Mouse (Mus musculus): ENCODE measurements around the gene Rpp25. TPM values are rescaled to one million over a fixed set of nuclear protein-coding genes. Genes with fewer than 3 reads are reported as not detected.

The Rpp25 gene
- polyA plus RNA-seq, 1 experiment, result 11.1 TPM

- TF ChIP-seq CTCF (IDR thresholded peaks at IDR 0.05; ENCODE audit: borderline replicate concordance, insufficient read depth, low read depth, low read length), result peak; percentile 94
- TF ChIP-seq POLR2A (IDR thresholded peaks at IDR 0.05; ENCODE audit: borderline replicate concordance, insufficient read depth, low read length), result no peak
- Histone ChIP-seq H3K4me1 (ENCODE audit: control insufficient read depth, insufficient read depth, low read length) (no peaks in the 10 kb centered on the region), H3K27ac (ENCODE audit: insufficient read depth, low read length) (no peak overlapping the region), H3K27me3 (ENCODE audit: control insufficient read depth, insufficient read depth, low read length) (no peaks in the 10 kb centered on the region), H3K4me3 (replicated peaks; ENCODE audit: insufficient read depth, low read depth, low read length) (no peak overlapping the region)
- DNase-seq, result peak; percentile 74 to 82
- WGBS, result 13% methylated on average over 7 of the region's 7 CpGs
These were observed 18.1 kb upstream of the Rpp25 start for GRCm38 (mm10) chr9:57485774-57486173.

GRCm38 (mm10) chr9:57487807-57488206 lies 16.0 kb upstream of the Rpp25 start:
- Histone ChIP-seq H3K27ac (ENCODE audit: insufficient read depth, low read length) (no peak overlapping the region), H3K4me1 (ENCODE audit: control insufficient read depth, insufficient read depth, low read length) (no peaks in the 10 kb centered on the region), H3K4me3 (replicated peaks; ENCODE audit: insufficient read depth, low read depth, low read length) (no peak overlapping the region), H3K27me3 (ENCODE audit: control insufficient read depth, insufficient read depth, low read length) (no peaks in the 10 kb centered on the region)
- no peak for TF ChIP-seq CTCF (IDR thresholded peaks at IDR 0.05; ENCODE audit: borderline replicate concordance, insufficient read depth, low read depth, low read length)
- TF ChIP-seq POLR2A (IDR thresholded peaks at IDR 0.05; ENCODE audit: borderline replicate concordance, insufficient read depth, low read length), result no peak
- WGBS, result 69% methylated on average over 7 of the region's 7 CpGs
- DNase-seq, result no peak

- DNase-seq, result no peak
- no peak for TF ChIP-seq CTCF (IDR thresholded peaks at IDR 0.05; ENCODE audit: borderline replicate concordance, insufficient read depth, low read depth, low read length)
- TF ChIP-seq POLR2A (IDR thresholded peaks at IDR 0.05; ENCODE audit: borderline replicate concordance, insufficient read depth, low read length), result no peak
- Histone ChIP-seq H3K27me3 (ENCODE audit: control insufficient read depth, insufficient read depth, low read length) (no peaks in the 10 kb centered on the region), H3K4me3 (replicated peaks; ENCODE audit: insufficient read depth, low read depth, low read length) (no peak overlapping the region), H3K4me1 (ENCODE audit: control insufficient read depth, insufficient read depth, low read length) (no peaks in the 10 kb centered on the region), H3K27ac (ENCODE audit: insufficient read depth, low read length) (no peak overlapping the region)
- WGBS, result 94% methylated on average over 2 of the region's 2 CpGs
These were observed 10.3 kb upstream of the Rpp25 start for GRCm38 (mm10) chr9:57493532-57493931.

- Histone ChIP-seq H3K4me1 (ENCODE audit: control insufficient read depth, insufficient read depth, low read length) (no peaks in the 10 kb centered on the region), H3K4me3 (replicated peaks; ENCODE audit: insufficient read depth, low read depth, low read length) (no peak overlapping the region), H3K27ac (ENCODE audit: insufficient read depth, low read length) (no peak overlapping the region), H3K27me3 (ENCODE audit: control insufficient read depth, insufficient read depth, low read length) (no peaks in the 10 kb centered on the region)
- no peak for TF ChIP-seq POLR2A (IDR thresholded peaks at IDR 0.05; ENCODE audit: borderline replicate concordance, insufficient read depth, low read length)
- TF ChIP-seq CTCF (IDR thresholded peaks at IDR 0.05; ENCODE audit: borderline replicate concordance, insufficient read depth, low read depth, low read length), result no peak
- DNase-seq, result no peak
These were observed 8.9 kb upstream of the Rpp25 start for GRCm38 (mm10) chr9:57494970-57495369.

GRCm38 (mm10) chr9:57497236-57497635 lies 6.6 kb upstream of the Rpp25 start:
- no peak overlapping the region for H3K27ac ChIP-seq (ENCODE audit: insufficient read depth, low read length)
- 76% methylated on average over 5 of the region's 5 CpGs for WGBS
- H3K4me1 ChIP-seq (ENCODE audit: control insufficient read depth, insufficient read depth, low read length), result no peaks in the 10 kb centered on the region
- H3K27me3 ChIP-seq (ENCODE audit: control insufficient read depth, insufficient read depth, low read length), result no peaks in the 10 kb centered on the region; the same call in 1 of the 2 replicates
- DNase-seq, result no peak
- TF ChIP-seq POLR2A (IDR thresholded peaks at IDR 0.05; ENCODE audit: borderline replicate concordance, insufficient read depth, low read length), result no peak
- TF ChIP-seq CTCF (IDR thresholded peaks at IDR 0.05; ENCODE audit: borderline replicate concordance, insufficient read depth, low read depth, low read length), result no peak
- H3K4me3 ChIP-seq (replicated peaks; ENCODE audit: insufficient read depth, low read depth, low read length), result no peak overlapping the region

GRCm38 (mm10) chr9:57498536-57498935 lies 5.3 kb upstream of the Rpp25 start:
- no peak overlapping the region for H3K4me3 ChIP-seq (replicated peaks; ENCODE audit: insufficient read depth, low read depth, low read length)
- TF ChIP-seq CTCF (IDR thresholded peaks at IDR 0.05; ENCODE audit: borderline replicate concordance, insufficient read depth, low read depth, low read length) (no peak), POLR2A (IDR thresholded peaks at IDR 0.05; ENCODE audit: borderline replicate concordance, insufficient read depth, low read length) (no peak)
- DNase-seq, result no peak
- no peaks in the 10 kb centered on the region for H3K4me1 ChIP-seq (ENCODE audit: control insufficient read depth, insufficient read depth, low read length)
- H3K27me3 ChIP-seq (ENCODE audit: control insufficient read depth, insufficient read depth, low read length), result no peaks in the 10 kb centered on the region; the same call in 1 of the 2 replicates
- WGBS, result 70% methylated on average over 7 of the region's 7 CpGs
- no peak overlapping the region for H3K27ac ChIP-seq (ENCODE audit: insufficient read depth, low read length)

- 24% methylated on average over 13 of the region's 13 CpGs for WGBS
- no peak overlapping the region for H3K27ac ChIP-seq (ENCODE audit: insufficient read depth, low read length)
- H3K27me3 ChIP-seq (ENCODE audit: control insufficient read depth, insufficient read depth, low read length), result no peaks in the 10 kb centered on the region; the same call in 1 of the 2 replicates
- no peak overlapping the region for H3K4me3 ChIP-seq (replicated peaks; ENCODE audit: insufficient read depth, low read depth, low read length)
- DNase-seq, result no peak
- TF ChIP-seq CTCF (IDR thresholded peaks at IDR 0.05; ENCODE audit: borderline replicate concordance, insufficient read depth, low read depth, low read length) (no peak), POLR2A (IDR thresholded peaks at IDR 0.05; ENCODE audit: borderline replicate concordance, insufficient read depth, low read length) (no peak)
- peaks cover 3% of the 10 kb centered on the region; the same call in 1 of the 2 replicates for H3K4me1 ChIP-seq (ENCODE audit: control insufficient read depth, insufficient read depth, low read length)
These were observed 2.4 kb upstream of the Rpp25 start for GRCm38 (mm10) chr9:57501452-57501851.

GRCm38 (mm10) chr9:57501861-57502260 lies 2.0 kb upstream of the Rpp25 start:
- TF ChIP-seq CTCF (IDR thresholded peaks at IDR 0.05; ENCODE audit: borderline replicate concordance, insufficient read depth, low read depth, low read length) (no peak), POLR2A (IDR thresholded peaks at IDR 0.05; ENCODE audit: borderline replicate concordance, insufficient read depth, low read length) (no peak)
- Histone ChIP-seq H3K4me3 (replicated peaks; ENCODE audit: insufficient read depth, low read depth, low read length) (no peak overlapping the region), H3K4me1 (ENCODE audit: control insufficient read depth, insufficient read depth, low read length) (peaks cover 3% of the 10 kb centered on the region; the same call in 1 of the 2 replicates), H3K27me3 (ENCODE audit: control insufficient read depth, insufficient read depth, low read length) (no peaks in the 10 kb centered on the region; the same call in 1 of the 2 replicates), H3K27ac (ENCODE audit: insufficient read depth, low read length) (no peak overlapping the region)
- 18% methylated on average over 20 of the region's 20 CpGs for WGBS
- DNase-seq, result no peak

Measured in cerebellum, adult 2 months (tissue).